Mouse (Mus musculus) small intestine, adult 2 months (tissue): ENCODE results near the gene Btbd8.

Experiments
- CTCF ChIP-seq: fragments of 200-500 bp; IDR thresholded peaks from 2 replicates; pipeline ENCODE4 v1.5.1; 2012; ENCODE audit warnings: low read depth, mild to moderate bottlenecking, control low read depth, inconsistent platforms, low read length, moderate library complexity, mixed read lengths; ENCODE audit not compliant: insufficient replicate concordance, insufficient read length; ENCODE audit errors: extremely low read depth
- POLR2A ChIP-seq: fragments of 200-500 bp; IDR thresholded peaks from 2 replicates; pipeline ENCODE4 v1.6.1; 2012; ENCODE audit warnings: low read depth, mild to moderate bottlenecking, control low read depth, inconsistent platforms, low read length, moderate library complexity

- TF ChIP-seq CTCF (no peak), POLR2A (no peak)
These were observed 6.5 kb downstream of the Btbd8 start for GRCm38 (mm10) chr5:107444251-107444650.
